Mouse (Mus musculus) gastrocnemius, postnatal 14 days (tissue): ENCODE measurements around the gene Frat2. TPM values are rescaled to one million over a fixed set of nuclear protein-coding genes. Genes with fewer than 3 reads are reported as not detected.
"Not testable (repeated sequence)": the region's sequence is repeated elsewhere in the genome, so short reads cannot be mapped to it uniquely, and the experiment has no call there.

Source experiments
- DNase-seq: peaks from one replicate; pipeline ENCODE4 v3.0.0; 2021; ENCODE audit warnings: mixed read lengths
- intact Hi-C: fragments of 180-260 bp; cut with DNase I; formaldehyde crosslinking; loops from one replicate; pipeline ENCODE4 v1.15.1; 2025; ENCODE audit warnings: low total_unique reads
- long read RNA-seq, 2 experiments: library from polyadenylated mRNA; stranded (forward); transcript quantifications; one replicate each; pipeline ENCODE4 v2.0.0; 2021
- total RNA-seq, 2 experiments: library from RNA; stranded (reverse); gene quantifications; 2 replicates each; pipeline ENCODE4 v1.2.3; 2021

Gene Frat2
- total RNA-seq = 10 to 100 TPM; 19.9 to 28.3 TPM
- long read RNA-seq, experiment 1, transcript Frat2-201 (1 exons, 2,161 nt) = major isoform, 47 of 47 reads
- long read RNA-seq, experiment 1, partial matches to known transcripts = 0 of 47 reads
- long read RNA-seq, experiment 1, other reads (novel, unspliced or antisense) = 0 of 47 reads
- long read RNA-seq, experiment 2, transcript Frat2-201 (1 exons, 2,161 nt) = major isoform, 50 of 50 reads
- long read RNA-seq, experiment 2, partial matches to known transcripts = 0 of 50 reads
- long read RNA-seq, experiment 2, other reads (novel, unspliced or antisense) = 0 of 50 reads

DNA sequence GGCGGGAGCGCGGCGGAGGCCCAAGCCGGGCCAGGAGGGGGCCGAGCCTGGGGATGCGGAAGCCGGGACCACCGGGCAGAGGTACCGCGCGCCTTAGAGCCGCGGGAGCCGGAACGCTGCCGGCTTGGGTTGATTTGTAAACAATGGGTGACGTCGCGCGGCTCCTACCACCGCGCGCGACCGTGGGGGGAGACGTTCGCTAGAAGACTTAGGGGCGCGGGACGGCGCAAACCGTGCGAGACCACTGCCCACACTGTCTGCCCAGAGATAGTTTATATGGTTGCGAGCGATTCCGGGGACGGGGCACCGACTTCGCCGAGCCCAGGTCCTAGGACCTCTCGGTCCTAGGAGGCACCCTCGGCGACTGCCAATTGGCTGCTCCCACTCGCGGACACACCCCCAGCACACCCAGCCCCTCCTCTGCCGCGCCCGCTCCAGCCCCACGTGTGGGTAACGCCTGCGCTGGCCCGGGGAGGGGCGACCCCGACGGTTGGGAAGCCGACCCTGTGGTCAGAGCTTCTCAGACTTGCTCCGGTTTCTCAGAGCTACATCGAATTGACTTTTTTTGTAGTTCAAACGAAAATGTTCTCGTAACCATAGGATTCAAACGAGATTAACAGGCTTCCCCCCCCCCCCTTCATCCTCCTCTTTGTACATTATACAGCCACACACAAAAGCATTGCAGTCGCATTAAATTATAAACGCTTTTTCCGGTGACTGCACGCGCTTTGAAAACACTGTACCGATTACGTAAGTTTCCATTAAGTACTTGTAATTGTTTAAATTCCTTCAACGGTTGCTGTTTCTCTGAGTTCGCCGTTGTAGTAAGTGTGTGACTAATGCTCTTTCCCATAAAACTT is at the start of gene Frat2:
Gene Frat2 (minus strand): TSS at position 141 of the 860 bp plus-strand sequence.
- intact Hi-C loops = no loop called here

DNA sequence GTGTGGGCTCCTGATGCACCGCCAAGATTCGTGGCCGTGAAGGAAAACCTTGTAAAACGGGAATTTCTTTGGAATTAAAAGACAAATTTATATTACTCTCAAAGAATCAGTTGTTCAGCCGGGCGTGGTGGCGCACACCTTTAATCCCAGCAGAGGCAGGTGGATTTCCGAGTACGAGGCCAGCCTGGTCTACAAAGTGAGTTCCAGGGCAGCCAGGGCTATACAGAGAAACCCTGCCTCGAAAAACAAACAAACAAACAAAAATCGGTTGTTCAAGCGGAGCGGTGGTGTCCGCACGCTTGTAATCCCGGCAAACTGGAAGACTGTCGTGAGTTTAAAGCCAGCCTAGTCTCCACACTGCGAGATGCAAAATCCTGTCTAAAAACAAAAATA is 48.4 kb upstream of the Frat2 start:
- intact Hi-C loops = no loop called here
- DNase-seq = no peak

More for the DNA sequence above, at the start of gene Frat2:
- peak; percentile 90 for DNase-seq

DNA sequence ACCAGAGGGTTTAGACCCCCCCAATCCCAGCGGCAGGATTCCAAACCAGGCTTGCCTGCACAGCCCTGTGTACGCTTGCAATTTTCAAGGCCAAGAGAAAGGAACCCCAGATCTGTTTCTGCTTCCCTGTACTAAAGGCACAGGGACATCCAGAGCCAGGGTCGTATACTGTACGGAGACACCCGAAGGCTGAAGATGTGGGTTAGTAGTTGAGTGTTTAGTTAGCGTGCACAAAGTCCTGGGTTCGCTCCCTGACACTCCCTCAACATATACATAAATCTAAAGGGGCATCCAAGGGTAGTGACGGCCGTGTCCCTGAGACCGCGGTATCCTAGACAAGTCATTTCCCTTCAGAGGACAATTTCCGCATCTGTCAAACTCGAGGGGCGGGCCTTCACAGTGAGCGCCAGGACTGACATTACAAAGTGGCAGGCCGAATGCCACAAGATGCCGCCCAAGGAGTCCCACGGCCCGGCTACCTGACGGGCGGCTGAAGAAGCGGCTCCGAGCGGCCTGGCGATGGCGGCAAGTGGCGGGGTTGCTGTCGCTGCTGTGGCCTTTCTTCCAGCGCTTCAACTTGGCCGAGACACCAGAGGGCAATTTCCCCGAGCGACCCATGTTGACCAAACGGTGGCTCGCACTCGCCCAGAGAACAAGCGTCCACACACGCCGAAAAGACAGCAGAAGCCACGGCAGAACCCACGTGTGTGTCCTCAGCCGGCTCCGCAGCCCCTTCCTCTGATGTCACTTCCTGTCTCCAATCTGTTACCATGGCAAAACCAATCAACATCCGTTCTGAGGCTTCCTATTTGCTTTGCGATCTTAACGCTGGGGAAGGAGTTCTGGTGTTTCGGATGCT is 47.8 kb upstream of the Frat2 start, which contains the start of gene Rrp12:
Gene Rrp12 (minus strand): TSS at position 714 of the 859 bp plus-strand sequence.
- intact Hi-C loops = no loop called here
- DNase-seq = peak; percentile 71

DNA sequence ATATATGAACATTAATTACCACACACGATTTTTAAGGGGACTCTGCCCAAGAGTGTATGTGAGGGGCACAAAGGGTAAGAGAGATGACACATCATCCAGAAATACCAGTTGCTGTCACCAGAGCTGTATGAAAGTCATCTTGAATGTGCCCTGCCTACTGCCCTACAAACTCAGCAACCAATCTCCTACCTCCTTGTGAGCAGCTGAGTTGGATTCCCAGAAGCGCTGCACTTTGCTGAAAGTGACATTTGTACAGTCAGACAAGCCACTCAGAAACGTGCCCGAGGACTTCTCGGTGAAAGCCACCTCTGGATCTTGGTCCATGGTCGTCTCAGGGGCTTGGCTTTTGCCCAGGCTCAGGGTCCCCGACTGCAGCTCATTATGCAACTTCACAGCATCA is 47.0 kb upstream of the Frat2 start:
- DNase-seq = no peak
- intact Hi-C loops = no loop called here

DNA sequence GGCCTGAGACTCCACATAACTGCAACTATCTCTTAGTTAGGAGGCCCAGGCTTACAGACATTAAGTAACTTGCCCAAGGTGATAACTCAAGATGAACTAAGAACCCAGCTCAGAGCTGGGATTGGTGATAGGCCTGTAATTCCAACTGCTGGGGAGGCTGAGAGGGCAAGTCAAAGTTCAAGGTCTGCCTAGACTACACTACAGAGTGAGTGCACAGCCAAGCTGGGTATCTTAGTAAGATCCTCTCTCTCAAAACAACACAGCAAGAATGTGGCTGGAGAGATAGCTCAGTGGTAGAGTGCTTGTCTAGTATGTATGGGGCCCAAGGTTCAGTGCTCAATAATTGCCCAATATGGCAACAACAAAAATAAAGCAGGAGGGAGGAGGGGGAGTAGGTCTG is 40.3 kb upstream of the Frat2 start:
- intact Hi-C loops = no loop called here
- DNase-seq = no peak

DNA sequence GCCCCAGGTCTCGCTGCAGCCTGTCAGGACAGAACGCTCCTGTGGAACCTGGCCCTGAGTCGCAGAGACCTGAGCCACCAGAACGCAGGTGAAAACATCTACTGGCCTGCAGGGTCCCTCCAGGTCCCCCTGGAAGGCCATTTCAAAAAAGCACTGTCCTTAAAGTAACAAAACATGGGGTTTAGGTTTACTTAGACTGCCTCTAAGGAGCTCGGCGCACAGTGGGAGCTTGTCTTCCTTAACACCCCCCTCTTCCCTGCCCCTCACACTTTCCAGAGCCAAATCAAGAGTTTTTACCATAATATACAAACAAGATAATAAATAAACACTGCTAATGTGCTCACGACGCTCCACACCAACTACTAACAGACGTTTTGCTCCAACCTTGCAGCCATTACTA is 36.0 kb upstream of the Frat2 start:
- no peak for DNase-seq
- intact Hi-C loops = no loop called here

DNA sequence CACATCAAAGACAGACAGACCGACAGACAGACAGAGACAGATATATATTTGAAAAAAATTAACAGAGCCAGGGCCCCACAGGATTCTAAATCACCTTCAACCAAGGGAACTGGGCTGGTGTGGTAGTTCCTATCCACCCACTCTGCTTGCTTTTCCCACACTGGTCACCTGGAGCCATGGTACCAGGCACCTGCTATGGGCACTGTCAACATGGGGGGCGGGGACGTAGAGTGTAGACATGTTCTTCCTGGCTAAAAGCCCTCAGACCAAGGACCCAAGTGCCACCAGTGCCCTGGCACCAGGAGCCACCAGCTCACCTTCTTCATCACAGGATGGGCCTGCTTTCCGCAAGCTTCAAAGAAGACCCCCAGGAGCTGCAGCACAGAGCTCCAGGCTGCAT is 33.9 kb upstream of the Frat2 start:
- DNase-seq = no peak
- intact Hi-C loops = no loop called here

DNA sequence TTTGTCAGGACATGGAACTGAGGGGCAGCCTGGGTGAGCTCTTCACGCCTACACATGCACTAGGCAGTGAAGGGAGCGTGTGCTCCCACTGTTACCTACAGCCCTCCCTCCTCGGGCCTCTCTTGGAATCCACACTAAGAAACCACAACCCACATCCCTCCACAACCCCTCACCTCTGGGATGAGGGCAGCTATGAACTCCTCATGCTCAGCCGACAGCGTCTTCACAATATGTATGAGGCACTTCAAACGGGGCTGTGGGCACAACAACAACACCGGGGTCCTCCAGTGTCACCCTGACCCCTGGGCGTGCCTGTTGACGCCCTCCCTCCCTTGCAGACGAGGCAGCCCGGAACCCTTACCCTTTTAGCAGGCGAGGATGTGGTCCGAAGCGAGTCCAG is 26.4 kb upstream of the Frat2 start:
- no peak for DNase-seq
- intact Hi-C loops = no loop called here

DNA sequence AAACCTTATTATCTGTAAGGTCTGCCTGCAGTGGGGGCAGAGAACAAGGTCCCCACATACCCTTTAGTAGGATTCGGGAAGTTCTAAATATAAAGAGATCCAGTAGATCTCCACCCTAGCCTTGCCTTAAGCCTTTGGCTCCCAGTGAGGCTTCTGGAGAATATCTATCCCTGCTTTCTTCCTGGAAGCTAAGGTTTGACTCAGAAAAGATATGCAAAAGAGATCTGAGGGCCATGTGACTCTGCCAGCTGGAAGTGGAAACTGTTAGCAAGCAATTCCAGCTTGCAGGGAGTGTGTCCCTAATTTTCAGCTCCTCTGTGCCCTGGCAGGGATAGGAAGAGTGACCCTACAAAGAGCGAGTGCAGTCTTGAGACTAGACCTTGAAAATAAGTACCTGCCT is 24.4 kb upstream of the Frat2 start:
- intact Hi-C loops = no loop called here

DNA sequence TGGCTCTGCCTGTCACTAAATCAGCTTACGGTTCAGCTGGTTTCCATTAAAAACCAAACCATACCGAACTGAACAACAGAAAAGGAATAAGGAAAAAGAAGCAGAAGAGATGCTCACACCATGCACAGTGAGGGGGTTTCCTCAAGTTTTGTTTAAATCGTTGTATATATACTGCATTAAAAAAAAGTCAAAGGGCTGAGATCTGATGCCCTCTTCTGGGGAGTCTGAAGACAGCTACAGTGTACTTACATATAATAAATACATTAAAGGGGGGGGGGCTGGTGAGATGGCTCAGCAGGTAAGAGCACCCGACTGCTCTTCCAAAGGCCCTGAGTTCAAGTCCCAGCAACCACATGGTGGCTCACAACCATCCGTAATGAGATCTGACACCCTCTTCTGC is 22.0 kb upstream of the Frat2 start:
- intact Hi-C loops, DNase-seq: not testable (repeated sequence)

More for the DNA sequence above, 24.4 kb upstream of the Frat2 start:
- DNase-seq = no peak

DNA sequence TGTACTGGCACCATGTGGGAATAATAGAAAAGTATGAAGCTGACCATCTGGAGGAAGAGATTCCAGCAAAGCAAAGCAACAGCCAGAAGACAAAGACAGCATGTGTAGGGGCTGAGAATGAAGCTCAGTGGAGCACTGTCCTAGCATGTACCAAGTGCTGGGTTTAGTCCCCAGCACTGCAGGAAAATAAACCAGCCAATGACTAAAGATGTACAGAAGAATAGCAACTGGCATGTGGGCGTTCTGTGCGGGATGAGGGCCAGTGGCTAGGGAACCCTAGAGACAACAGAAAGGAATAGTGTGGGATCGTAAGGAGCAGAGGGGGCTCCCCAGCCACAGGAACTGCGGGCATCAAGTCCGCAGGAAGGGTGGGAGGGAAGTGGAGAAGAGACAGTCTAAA is 21.4 kb upstream of the Frat2 start:
- no peak for DNase-seq
- intact Hi-C loops = no loop called here

DNA sequence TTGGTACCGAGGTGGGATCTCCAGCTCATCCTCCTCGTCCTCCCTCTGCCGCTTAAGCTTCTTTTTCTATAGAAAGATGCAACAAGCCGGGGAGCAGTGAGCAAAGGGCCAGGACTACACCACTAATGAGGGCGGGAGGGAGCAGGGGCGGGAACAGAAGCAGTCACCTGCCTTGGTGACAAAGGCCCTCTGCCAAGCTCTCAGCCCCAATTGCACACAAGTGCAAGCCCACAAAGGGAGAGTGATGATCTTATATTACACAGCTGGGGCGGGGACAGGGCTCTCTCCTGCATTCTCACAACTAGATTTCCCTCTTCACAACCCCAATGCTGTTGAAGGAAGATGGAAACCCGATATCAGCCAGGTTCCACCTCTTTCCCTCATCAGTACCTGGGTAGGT is 18.8 kb upstream of the Frat2 start:
- no peak for DNase-seq
- intact Hi-C loops = no loop called here

DNA sequence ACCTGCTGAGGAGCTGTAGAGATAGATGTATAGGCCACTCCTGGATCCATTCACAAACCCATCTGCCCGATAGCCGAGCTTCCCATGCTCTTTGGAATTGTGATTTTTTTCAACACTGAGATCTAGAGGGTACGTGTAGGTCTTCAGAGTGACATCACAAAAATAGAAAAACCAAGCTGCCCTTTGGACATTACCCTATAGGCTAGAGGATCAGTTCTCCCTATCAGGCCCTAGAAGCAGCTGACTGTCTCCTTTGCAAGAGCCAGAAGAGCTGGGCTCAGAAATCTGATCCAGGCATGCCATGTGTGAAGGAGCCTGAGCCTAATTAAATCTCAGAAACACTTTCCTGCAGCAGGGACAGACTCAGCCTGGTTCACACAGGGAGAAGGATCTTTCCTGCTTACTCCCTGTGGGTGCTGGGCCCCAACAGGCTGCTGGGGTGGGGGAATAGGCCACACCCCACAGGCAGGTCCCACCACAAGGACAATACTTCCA is 9.9 kb upstream of the Frat2 start:
- intact Hi-C loops = no loop called here
- DNase-seq = no peak

DNA sequence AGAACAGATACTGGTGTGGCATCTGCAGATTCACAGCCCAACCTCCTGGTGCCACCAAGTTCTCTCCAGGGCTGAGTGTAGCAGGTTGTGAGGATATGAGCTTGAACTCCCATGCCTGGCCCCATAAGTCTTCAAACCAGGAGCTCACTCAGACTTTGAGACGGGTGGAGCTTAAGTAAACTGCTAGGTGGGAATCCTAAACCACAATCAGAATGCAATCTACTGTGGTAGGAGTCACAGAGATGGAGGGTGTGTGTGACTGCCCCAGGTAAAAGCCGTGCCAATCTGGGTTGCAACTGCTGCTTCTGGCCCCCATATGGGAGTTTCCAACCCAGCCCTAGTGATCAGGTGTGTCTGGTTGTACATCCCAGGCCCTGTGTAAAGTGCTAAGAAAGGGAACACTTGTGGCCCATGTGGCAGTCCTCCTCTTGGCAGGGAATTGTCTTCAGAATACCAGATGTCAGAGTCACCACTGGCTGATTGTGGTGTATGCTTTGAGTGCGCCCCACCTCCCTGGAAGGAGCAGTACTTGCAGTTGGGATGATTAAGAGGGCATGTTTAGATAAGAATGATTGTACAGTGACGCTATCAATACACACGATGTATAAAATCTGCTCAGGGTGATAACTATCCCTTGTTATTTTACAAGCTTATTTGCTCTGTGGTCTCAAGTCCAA is 9.3 kb upstream of the Frat2 start:
- no peak for DNase-seq
- intact Hi-C loops = no loop called here

DNA sequence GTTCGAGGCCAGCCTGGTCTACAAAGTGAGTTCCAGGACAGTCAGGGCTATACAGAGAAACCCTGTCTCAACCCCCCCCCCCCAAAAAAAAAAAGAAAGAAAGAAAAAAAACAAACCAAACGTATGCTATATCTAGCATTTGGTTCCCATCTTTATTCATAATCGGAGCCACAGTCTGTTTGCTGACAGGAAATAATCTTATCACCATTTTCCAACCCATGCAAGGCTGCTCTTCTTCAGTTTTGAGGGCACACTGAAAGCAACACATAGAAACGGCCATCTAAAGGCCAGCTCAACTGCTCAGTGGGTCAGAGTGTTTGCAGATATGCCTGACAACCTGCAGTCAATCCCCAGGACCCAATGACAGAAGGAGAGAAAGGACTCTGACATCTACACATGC is 4.5 kb upstream of the Frat2 start:
- intact Hi-C loops = no loop called here
- no peak for DNase-seq

DNA sequence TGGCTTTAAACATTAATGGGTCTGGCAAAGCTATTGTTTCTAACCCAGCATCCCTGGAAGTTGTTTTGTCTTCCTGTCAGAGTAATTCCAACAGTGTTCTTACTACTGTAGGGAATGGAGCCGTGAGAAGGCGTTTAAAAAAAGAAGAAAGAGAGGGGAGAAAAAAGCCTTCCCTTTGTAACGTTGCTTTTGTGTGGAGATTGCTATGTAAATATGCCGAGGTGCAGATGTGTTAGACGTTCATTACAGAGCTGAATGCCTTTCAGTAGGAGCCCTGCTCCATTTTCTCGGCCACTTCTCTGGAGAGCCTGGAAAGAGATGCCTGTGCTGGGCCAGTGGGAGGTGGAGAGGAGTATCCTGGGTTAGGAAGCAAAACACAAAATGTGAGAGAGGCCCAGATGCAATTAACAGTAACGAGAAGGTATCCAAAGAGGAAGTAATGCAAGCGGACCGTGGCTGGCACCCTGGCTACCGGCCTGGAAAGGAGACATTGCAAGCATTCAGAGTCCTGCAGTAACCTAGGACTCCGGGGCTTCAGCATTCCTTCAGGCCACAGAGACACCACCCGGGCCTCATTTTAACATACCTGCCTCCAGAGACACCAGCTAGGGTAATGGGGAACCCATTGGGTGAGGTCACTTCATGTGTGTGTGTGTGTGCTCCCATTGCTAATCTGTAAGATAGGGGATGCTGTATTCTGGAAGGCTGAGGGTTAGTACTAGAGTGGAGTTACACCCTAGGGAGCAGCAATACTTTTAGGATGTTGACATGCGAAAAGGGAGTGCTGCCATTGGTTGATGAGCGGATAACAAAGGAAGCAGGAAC is 3.0 kb upstream of the Frat2 start:
- no peak for DNase-seq
- intact Hi-C loops = no loop called here

DNA sequence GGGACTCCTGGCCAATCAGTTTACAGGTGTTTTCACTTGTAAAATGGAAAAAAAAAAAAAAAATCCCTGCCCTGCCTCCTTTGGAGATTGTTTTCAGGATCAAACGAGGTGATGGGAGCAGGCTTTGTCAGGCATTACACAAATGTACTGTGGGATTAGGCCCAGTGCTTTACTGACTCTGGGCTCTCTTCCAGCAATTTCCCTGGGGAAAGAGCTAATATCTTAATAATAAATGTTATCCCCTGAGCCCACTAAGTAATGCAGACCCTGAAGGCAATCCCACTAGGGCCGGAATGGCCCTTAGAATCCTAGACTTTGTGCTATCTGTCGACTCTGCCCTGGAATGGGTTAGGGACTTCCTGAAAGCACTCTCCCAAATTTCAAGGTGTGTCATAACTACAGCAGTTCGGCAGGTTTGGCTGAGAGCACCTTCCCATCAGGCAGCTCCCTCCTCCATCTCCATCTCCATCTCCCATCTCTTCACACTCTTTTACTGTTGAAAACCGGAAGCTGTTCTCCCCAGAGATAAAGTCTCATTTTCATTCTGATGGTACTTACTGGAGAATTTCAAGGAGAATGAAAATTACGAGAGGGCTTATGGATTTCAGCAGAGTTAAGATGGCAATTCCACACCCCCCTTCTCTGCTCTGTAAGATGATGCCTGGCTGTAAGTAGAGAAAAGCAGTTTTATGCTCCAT is 2.2 kb upstream of the Frat2 start:
- no peak for DNase-seq
- intact Hi-C loops = no loop called here

DNA sequence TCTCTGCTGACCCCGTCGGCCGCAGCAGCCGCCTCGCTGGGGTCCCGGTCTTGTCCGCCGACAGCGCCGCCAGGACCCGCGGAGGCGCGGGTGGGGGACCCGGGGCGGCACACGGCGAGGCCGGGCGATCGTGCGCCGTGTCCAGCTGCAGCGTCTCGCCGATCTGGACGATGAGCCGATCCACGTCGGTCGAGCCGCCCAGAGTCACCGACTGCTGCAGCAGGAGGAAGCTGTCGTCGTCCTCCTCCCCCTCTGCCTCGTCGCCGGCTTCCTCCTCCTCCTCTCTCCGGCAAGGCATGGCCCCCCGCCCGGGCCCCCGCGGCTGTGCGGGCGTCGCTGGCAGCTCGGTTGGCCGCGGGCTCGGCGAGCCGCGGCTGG is 329 bp downstream of the Frat2 start:
- intact Hi-C loops = not testable (repeated sequence)

More for the DNA sequence above, 329 bp downstream of the Frat2 start:
- peak; percentile 51 for DNase-seq
